Mouse (Mus musculus) kidney, embryonic 15.5 days (tissue): ENCODE measurements around the gene Dpagt1. TPM values are rescaled to one million over a fixed set of nuclear protein-coding genes. Genes with fewer than 3 reads are reported as not detected.
"Not testable (repeated sequence)": the region's sequence is repeated elsewhere in the genome, so short reads cannot be mapped to it uniquely, and the experiment has no call there.

Experiments
- ATAC-seq: fragments of 200-750 bp; cut with Nextera tagmentation; replicated peaks from 2 replicates; pipeline ENCODE4 v1.8.0; 2017; ENCODE audit warnings: moderate TSS enrichment; ENCODE audit not compliant: low FRiP score
- H3K27ac ChIP-seq: fragments of 300-500 bp; sonication (generic); 2 replicates; pipeline ENCODE4 v1.5.1; 2015; ENCODE audit warnings: mild to moderate bottlenecking, inconsistent platforms
- H3K27me3 ChIP-seq: fragments of 300-500 bp; sonication (generic); 2 replicates; pipeline ENCODE4 v1.6.1; 2015; ENCODE audit warnings: inconsistent platforms
- H3K36me3 ChIP-seq: fragments of 300-500 bp; sonication (generic); 2 replicates; pipeline ENCODE4 v1.6.1; 2015; ENCODE audit warnings: inconsistent platforms
- H3K4me1 ChIP-seq: fragments of 300-500 bp; sonication (generic); 2 replicates; pipeline ENCODE4 v1.6.1; 2015; ENCODE audit warnings: inconsistent platforms
- H3K4me2 ChIP-seq: fragments of 300-500 bp; sonication (generic); 2 replicates; pipeline ENCODE4 v1.6.1; 2015; ENCODE audit warnings: moderate library complexity, mild to moderate bottlenecking, inconsistent platforms
- H3K4me3 ChIP-seq: fragments of 300-500 bp; sonication (generic); replicated peaks from 2 replicates; pipeline ENCODE4 v1.5.1; 2015; ENCODE audit warnings: mild to moderate bottlenecking, inconsistent platforms
- H3K9ac ChIP-seq: fragments of 300-500 bp; sonication (generic); 2 replicates; pipeline ENCODE4 v1.6.1; 2015; ENCODE audit warnings: mild to moderate bottlenecking, inconsistent platforms
- H3K9me3 ChIP-seq: fragments of 300-500 bp; sonication (generic); replicated peaks from 2 replicates; pipeline ENCODE4 v1.6.1; 2016; ENCODE audit warnings: inconsistent platforms
- WGBS: fragments of 180-500 bp; shearing (Covaris S2); methylation state at CpG from one replicate; pipeline ENCODE4 v1.1.7; 2015; ENCODE audit warnings: mixed read lengths; 5-methylcytosine and 5-hydroxymethylcytosine counted together
- polyA plus RNA-seq: library from polyadenylated mRNA; unstranded; fragments of >200 nt; fragmentation: Nextera tagmentation; extraction: Ambion mirVana; gene quantifications from 2 replicates; pipeline ENCODE4 v1.2.1, GENCODE M21; 2015

Gene Dpagt1
- polyA plus RNA-seq, 1 experiment from 2014 or later, result 46.7 TPM

- H3K36me3 ChIP-seq, result peaks cover 19% of the 10 kb centered on the region
- peak within 1 kb of the TSS; percentile 72 for H3K27ac ChIP-seq
- peak within 1 kb of the TSS; percentile 87 for H3K4me3 ChIP-seq
- peak within 1 kb of the TSS; percentile 94 for H3K4me2 ChIP-seq
- peaks cover 33% of the 10 kb centered on the region for H3K4me1 ChIP-seq
- no peaks in the 10 kb centered on the region for H3K9me3 ChIP-seq
- peak within 1 kb of the TSS; percentile 82 for H3K9ac ChIP-seq
- under 1% methylated on average over 67 of the region's 67 CpGs for WGBS
- peak; percentile 97 for ATAC-seq
- no peaks in the 10 kb centered on the region for H3K27me3 ChIP-seq
Observed at GRCm38 (mm10) chr9:44319887-44320798, 5.7 kb upstream of the Dpagt1 start, which contains the start of gene C2cd2l. Gene C2cd2l (minus strand): TSS chr9:44320285.

GRCm38 (mm10) chr9:44320799-44321133 is 5.1 kb upstream of the Dpagt1 start:
- Histone ChIP-seq H3K4me2 (peak overlapping the region; percentile 94), H3K4me3 (peak overlapping the region; percentile 87), H3K4me1 (peaks cover 36% of the 10 kb centered on the region), H3K9ac (peak overlapping the region; percentile 49), H3K36me3 (peaks cover 13% of the 10 kb centered on the region), H3K9me3 (no peaks in the 10 kb centered on the region), H3K27ac (peak overlapping the region; percentile 72), H3K27me3 (no peaks in the 10 kb centered on the region)
- no peak for ATAC-seq
- 24% methylated on average over 6 of the region's 6 CpGs for WGBS

- not testable (repeated sequence) for ATAC-seq
- WGBS, result 76% methylated on average over 2 of the region's 4 CpGs
Observed at GRCm38 (mm10) chr9:44323656-44324055, 2.2 kb upstream of the Dpagt1 start.

GRCm38 (mm10) chr9:44324147-44324546 is 1.7 kb upstream of the Dpagt1 start:
- Histone ChIP-seq H3K4me1 (peaks cover 30% of the 10 kb centered on the region), H3K4me3 (no peak overlapping the region), H3K36me3 (peaks cover 6% of the 10 kb centered on the region), H3K27ac (no peak overlapping the region), H3K9me3 (no peaks in the 10 kb centered on the region), H3K4me2 (no peak overlapping the region), H3K9ac (no peak overlapping the region), H3K27me3 (no peaks in the 10 kb centered on the region)
- ATAC-seq, result no peak
- 63% methylated on average over 6 of the region's 6 CpGs for WGBS

More at GRCm38 (mm10) chr9:44323656-44324055, 2.2 kb upstream of the Dpagt1 start:
- not testable (repeated sequence) for H3K27ac ChIP-seq, H3K27me3 ChIP-seq, H3K4me2 ChIP-seq, H3K9ac ChIP-seq, H3K4me3 ChIP-seq, H3K9me3 ChIP-seq, H3K36me3 ChIP-seq
- peaks cover 35% of the 10 kb centered on the region for H3K4me1 ChIP-seq

GRCm38 (mm10) chr9:44325032-44325767 is 619 bp upstream of the Dpagt1 start:
- H3K4me3 ChIP-seq, result peak overlapping the region; percentile 88
- peaks cover 17% of the 10 kb centered on the region for H3K36me3 ChIP-seq
- ATAC-seq, H3K9ac ChIP-seq, H3K9me3 ChIP-seq, H3K27me3 ChIP-seq: not testable (repeated sequence)
- peak overlapping the region; percentile 97 for H3K27ac ChIP-seq
- H3K4me2 ChIP-seq, result peak overlapping the region; percentile 76
- WGBS, result 67% methylated on average over 7 of the region's 8 CpGs
- H3K4me1 ChIP-seq, result peaks cover 24% of the 10 kb centered on the region

GRCm38 (mm10) chr9:44326371-44327063 is 698 bp downstream of the Dpagt1 start:
- Histone ChIP-seq H3K36me3 (peaks cover 30% of the 10 kb centered on the region), H3K27ac (peak overlapping the region; percentile 97), H3K9ac (peak overlapping the region; percentile 93), H3K4me3 (peak overlapping the region; percentile 88), H3K4me2 (peak overlapping the region; percentile 76), H3K27me3 (no peaks in the 10 kb centered on the region), H3K9me3 (no peaks in the 10 kb centered on the region), H3K4me1 (peaks cover 17% of the 10 kb centered on the region)
- WGBS, result under 1% methylated on average over 38 of the region's 38 CpGs
- ATAC-seq, result peak; percentile 94

GRCm38 (mm10) chr9:44327064-44327711 is 1.4 kb downstream of the Dpagt1 start:
- peaks cover 17% of the 10 kb centered on the region for H3K4me1 ChIP-seq
- H3K27me3 ChIP-seq, result no peaks in the 10 kb centered on the region
- under 1% methylated on average over 22 of the region's 22 CpGs for WGBS
- H3K9ac ChIP-seq, result peak overlapping the region; percentile 93
- peak; percentile 59 for ATAC-seq
- peak overlapping the region; percentile 76 for H3K4me2 ChIP-seq
- H3K27ac ChIP-seq, result peak overlapping the region; percentile 97
- H3K36me3 ChIP-seq, result peaks cover 36% of the 10 kb centered on the region
- peak overlapping the region; percentile 88 for H3K4me3 ChIP-seq
- no peaks in the 10 kb centered on the region for H3K9me3 ChIP-seq

GRCm38 (mm10) chr9:44327926-44328325 is 2.1 kb downstream of the Dpagt1 start:
- no peak for ATAC-seq
- Histone ChIP-seq H3K4me1 (peaks cover 17% of the 10 kb centered on the region), H3K36me3 (peaks cover 43% of the 10 kb centered on the region), H3K27ac (peak overlapping the region; percentile 97; the same call in 1 of the 2 replicates), H3K27me3 (no peaks in the 10 kb centered on the region), H3K4me3 (peak overlapping the region; percentile 88), H3K9me3 (no peaks in the 10 kb centered on the region), H3K9ac (peak overlapping the region; percentile 93), H3K4me2 (peak overlapping the region; percentile 76)
- 85% methylated on average over 5 of the region's 5 CpGs for WGBS

GRCm38 (mm10) chr9:44330736-44331135 is 4.9 kb downstream of the Dpagt1 start:
- H3K27ac ChIP-seq, result no peak overlapping the region
- WGBS, result 88% methylated on average over 6 of the region's 6 CpGs
- H3K9ac ChIP-seq, result no peak overlapping the region
- peaks cover 15% of the 10 kb centered on the region for H3K4me1 ChIP-seq
- H3K27me3 ChIP-seq, result no peaks in the 10 kb centered on the region
- no peak overlapping the region for H3K4me2 ChIP-seq
- H3K9me3 ChIP-seq, result no peaks in the 10 kb centered on the region
- H3K36me3 ChIP-seq, result peaks cover 55% of the 10 kb centered on the region
- ATAC-seq, result no peak
- H3K4me3 ChIP-seq, result no peak overlapping the region

GRCm38 (mm10) chr9:44332918-44333638 is 7.3 kb downstream of the Dpagt1 start:
- no peak for ATAC-seq
- Histone ChIP-seq H3K27ac (peak overlapping the region; percentile 78), H3K27me3 (no peaks in the 10 kb centered on the region), H3K4me1 (peaks cover 23% of the 10 kb centered on the region), H3K9ac (no peak overlapping the region), H3K36me3 (peaks cover 72% of the 10 kb centered on the region), H3K9me3 (no peaks in the 10 kb centered on the region), H3K4me3 (peak overlapping the region; percentile 94; the same call in 1 of the 2 replicates), H3K4me2 (no peak overlapping the region)
- WGBS, result 96% methylated on average over 13 of the region's 13 CpGs
